Mouse (Mus musculus) B cell, adult (primary cell): ENCODE results near the gene 2300009A05Rik. TPM values are rescaled to one million over a fixed set of nuclear protein-coding genes. Genes with fewer than 3 reads are reported as not detected.

ENCODE experiments used
- total RNA-seq: library from RNA; stranded (reverse); gene quantifications from 4 replicates; pipeline ENCODE4 v1.2.4, GENCODE M21; 2023; ENCODE audit not compliant: inconsistent age

The 2300009A05Rik gene
- 12.5 to 22.9 TPM (median 18.4 TPM) in 4 replicates for total RNA-seq

GRCm38 (mm10) chr9:63398611-63399462 lies at the start of gene 2300009A05Rik:
2300009A05Rik (minus strand) TSS chr9:63399246.

GRCm38 (mm10) chr9:63377270-63378142 lies 21.5 kb downstream of the 2300009A05Rik start, which contains the start of gene Map2k5:
Map2k5 (minus strand) TSS chr9:63377902.

Other genes with a start within 250 kb of the 2300009A05Rik start
- 36.7 to 40.1 TPM (median 38.2 TPM) in 4 replicates for gene Map2k5, start 21.3 kb downstream of the 2300009A05Rik start, total RNA-seq
- gene Iqch, start 203.2 kb upstream of the 2300009A05Rik start, total RNA-seq, result 0.12 to 0.16 TPM in 2 of 4 replicates, not detected in the others
- gene Aagab, start 203.4 kb upstream of the 2300009A05Rik start, total RNA-seq, result 24.6 to 31.6 TPM (median 30.8 TPM) in 4 replicates